Mouse (Mus musculus) hindbrain, embryonic 13.5 days (tissue): ENCODE results near the gene Gm10382. TPM values are rescaled to one million over a fixed set of nuclear protein-coding genes. Genes with fewer than 3 reads are reported as not detected.
A peak's percentile ranks its signal among the peaks of the same experiment; 100 is the strongest.

Experiments
- ATAC-seq: fragments of 200-750 bp; cut with Nextera tagmentation; 2 replicates; pipeline ENCODE4 v1.8.0; 2017; ENCODE audit warnings: moderate TSS enrichment; ENCODE audit not compliant: low FRiP score
- H3K27ac ChIP-seq: fragments of 300-500 bp; sonication (generic); 2 replicates; pipeline ENCODE4 v1.5.1; 2015; ENCODE audit warnings: inconsistent platforms, mild to moderate bottlenecking, moderate library complexity
- H3K27me3 ChIP-seq: fragments of 300-500 bp; sonication (generic); 2 replicates; pipeline ENCODE4 v1.6.1; 2015; ENCODE audit warnings: mild to moderate bottlenecking, inconsistent platforms
- H3K36me3 ChIP-seq: fragments of 300-500 bp; sonication (generic); 2 replicates; pipeline ENCODE4 v1.6.1; 2015; ENCODE audit warnings: mild to moderate bottlenecking, inconsistent platforms
- H3K4me1 ChIP-seq: fragments of 300-500 bp; sonication (generic); replicated peaks from 2 replicates; pipeline ENCODE4 v1.6.1; 2015; ENCODE audit warnings: inconsistent platforms
- H3K4me2 ChIP-seq: fragments of 300-500 bp; sonication (generic); 2 replicates; pipeline ENCODE4 v1.6.1; 2015; ENCODE audit warnings: inconsistent platforms, mild to moderate bottlenecking, moderate library complexity
- H3K4me3 ChIP-seq: fragments of 300-500 bp; sonication (generic); 2 replicates; pipeline ENCODE4 v1.5.1; 2015; ENCODE audit warnings: mild to moderate bottlenecking, inconsistent platforms
- H3K9ac ChIP-seq: fragments of 300-500 bp; sonication (generic); 2 replicates; pipeline ENCODE4 v1.6.1; 2015; ENCODE audit warnings: mild to moderate bottlenecking, inconsistent platforms
- H3K9me3 ChIP-seq: fragments of 300-500 bp; sonication (generic); 2 replicates; pipeline ENCODE4 v1.6.1; 2016; ENCODE audit warnings: inconsistent platforms
- WGBS: fragments of 180-500 bp; shearing (Covaris S2); methylation state at CpG from one replicate; pipeline ENCODE4 v1.1.7; 2015; 5-methylcytosine and 5-hydroxymethylcytosine counted together
- polyA plus RNA-seq: library from polyadenylated mRNA; unstranded; fragments of >200 nt; fragmentation: Nextera tagmentation; extraction: Ambion mirVana; gene quantifications from 2 replicates; pipeline ENCODE4 v1.2.1, GENCODE M21; 2015

Gm10382 gene
- polyA plus RNA-seq, 1 experiment from 2014 or later: 0.55 TPM

- no peak for ATAC-seq
- H3K27ac ChIP-seq: no peak overlapping the region; the same call in 1 of the 2 replicates
- WGBS: 12% methylated on average over 31 of the region's 31 CpGs
Observed at GRCm38 (mm10) chr5:125403481-125404465, 14.7 kb downstream of the Gm10382 start.

GRCm38 (mm10) chr5:125404536-125404902 is 15.4 kb downstream of the Gm10382 start:
- Histone ChIP-seq H3K4me3 (peak overlapping the region; percentile 56), H3K27me3 (peaks cover 3% of the 10 kb centered on the region; the same call in 1 of the 2 replicates), H3K9me3 (no peaks in the 10 kb centered on the region), H3K36me3 (no peaks in the 10 kb centered on the region), H3K9ac (peak overlapping the region; percentile 71), H3K4me1 (peaks cover 17% of the 10 kb centered on the region), H3K4me2 (peak overlapping the region; percentile 69), H3K27ac (peak overlapping the region; percentile 95)
- 3% methylated on average over 7 of the region's 7 CpGs for WGBS
- ATAC-seq: no peak

More at GRCm38 (mm10) chr5:125403481-125404465, 14.7 kb downstream of the Gm10382 start:
- Histone ChIP-seq H3K4me3 (peak overlapping the region; percentile 39), H3K27me3 (peaks cover 3% of the 10 kb centered on the region; the same call in 1 of the 2 replicates), H3K36me3 (no peaks in the 10 kb centered on the region), H3K9me3 (no peaks in the 10 kb centered on the region), H3K9ac (peak overlapping the region; percentile 66), H3K4me1 (peaks cover 17% of the 10 kb centered on the region), H3K4me2 (peak overlapping the region; percentile 69)

DNA sequence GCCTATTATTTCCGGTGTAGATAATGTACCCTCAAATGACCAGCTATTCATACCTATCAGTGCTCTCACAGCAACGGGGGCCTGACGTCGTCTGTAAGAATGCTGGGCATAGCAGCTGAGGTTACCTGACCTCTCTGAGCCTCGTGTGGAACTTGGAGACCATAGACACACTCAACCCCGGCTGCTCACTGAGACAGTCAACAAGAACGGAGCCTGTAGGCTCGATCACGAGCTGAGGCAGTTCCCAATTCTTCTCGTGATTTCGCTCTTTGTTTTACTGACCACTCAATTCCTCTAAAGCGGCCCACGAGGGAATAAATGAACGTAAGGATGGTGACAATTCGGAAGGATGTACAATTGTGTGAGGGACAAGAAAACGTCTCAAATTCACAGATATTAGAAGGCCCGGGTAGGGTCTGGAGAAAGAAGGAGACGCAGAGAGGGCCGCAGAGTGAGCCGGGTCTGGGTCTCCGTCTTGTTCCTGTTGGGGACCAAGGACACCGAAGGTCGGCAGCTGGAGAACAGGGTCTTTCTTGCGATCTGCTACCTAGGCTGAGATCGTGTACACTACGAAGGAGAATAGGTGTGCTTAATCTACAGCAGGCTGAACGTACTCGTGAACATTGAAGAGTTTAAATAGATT is 15.9 kb downstream of the Gm10382 start:
- Histone ChIP-seq H3K4me3 (peak overlapping the region; percentile 56), H3K27me3 (peaks cover 3% of the 10 kb centered on the region; the same call in 1 of the 2 replicates), H3K36me3 (no peaks in the 10 kb centered on the region), H3K9me3 (no peaks in the 10 kb centered on the region), H3K9ac (peak overlapping the region; percentile 71), H3K4me1 (peaks cover 22% of the 10 kb centered on the region), H3K4me2 (peak overlapping the region; percentile 69), H3K27ac (peak overlapping the region; percentile 95)
- WGBS: under 1% methylated on average over 28 of the region's 28 CpGs
- ATAC-seq: 0 out of 2 replicates have a peak, but pooled peaks have one; percentile 32

DNA sequence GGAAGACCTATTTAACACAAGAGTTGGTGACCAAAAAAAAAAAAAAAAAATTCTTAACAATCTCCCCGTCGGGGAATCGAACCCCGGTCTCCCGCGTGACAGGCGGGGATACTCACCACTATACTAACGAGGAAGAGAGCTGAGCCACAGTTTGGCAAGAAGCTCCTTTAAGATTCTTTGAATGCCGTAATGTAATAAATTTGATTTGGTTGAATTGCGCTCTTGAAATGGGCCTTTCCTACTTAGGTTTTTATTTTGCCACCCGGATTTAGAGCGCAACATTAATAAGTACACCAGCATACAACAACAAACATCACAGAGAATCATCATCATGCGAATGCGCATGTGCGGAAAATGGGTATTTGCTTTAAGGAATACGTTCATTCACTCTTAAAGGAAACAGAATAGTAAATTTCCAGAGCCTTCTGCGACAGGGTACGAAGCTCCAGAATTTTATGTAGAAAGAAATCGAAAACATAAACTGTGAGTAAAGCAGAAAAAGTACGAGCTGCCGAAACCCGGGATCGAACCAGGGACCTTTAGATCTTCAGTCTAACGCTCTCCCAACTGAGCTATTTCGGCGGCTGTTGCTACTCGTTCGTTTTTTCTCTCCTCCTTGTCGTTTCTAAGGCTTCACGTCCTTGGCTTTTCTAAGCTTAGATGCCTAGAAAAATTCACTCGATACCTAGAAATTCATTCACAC is 16.6 kb downstream of the Gm10382 start:
- ATAC-seq: peak; percentile 70
- Histone ChIP-seq H3K9ac (peak overlapping the region; percentile 81), H3K4me3 (peak overlapping the region; percentile 56), H3K4me1 (peaks cover 25% of the 10 kb centered on the region), H3K9me3 (no peaks in the 10 kb centered on the region), H3K27me3 (peaks cover 3% of the 10 kb centered on the region; the same call in 1 of the 2 replicates), H3K36me3 (no peaks in the 10 kb centered on the region), H3K27ac (peak overlapping the region; percentile 95), H3K4me2 (peak overlapping the region; percentile 69)
- under 1% methylated on average over 31 of the region's 31 CpGs for WGBS

DNA sequence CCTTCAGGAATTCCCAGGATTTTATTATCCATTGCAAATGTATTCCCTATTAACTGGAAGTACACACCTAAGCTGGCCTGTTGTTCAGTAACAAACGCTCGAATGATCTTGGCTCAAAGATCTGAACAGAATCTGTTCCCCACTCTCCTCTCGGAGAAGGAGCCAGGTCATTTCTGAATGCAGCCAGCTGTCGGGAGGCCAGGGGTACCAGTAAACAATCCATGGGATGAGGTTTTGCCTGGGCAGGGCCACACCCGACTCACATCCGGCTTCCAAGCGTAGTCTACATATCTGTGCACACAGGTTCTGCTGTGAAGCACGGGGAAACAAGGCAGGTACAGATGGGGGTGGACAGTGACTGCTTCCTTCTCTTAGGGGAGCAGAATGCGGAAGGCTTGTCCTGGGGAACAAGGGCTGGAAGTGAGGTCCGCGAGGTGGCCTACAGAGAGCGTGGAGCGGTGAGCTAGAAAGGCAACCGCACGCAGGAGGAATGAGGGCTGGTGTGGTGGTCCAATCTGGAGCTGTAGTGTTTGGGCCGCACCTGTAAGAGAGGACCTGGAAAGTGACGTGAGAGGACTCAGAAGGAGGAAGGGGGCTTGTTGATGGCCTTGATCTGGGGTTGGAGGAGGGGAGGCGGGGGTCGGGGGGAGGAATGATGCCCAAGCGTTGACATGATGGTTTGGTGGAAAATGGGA is 17.3 kb downstream of the Gm10382 start:
- peak overlapping the region; percentile 67 for H3K4me2 ChIP-seq
- peaks cover 3% of the 10 kb centered on the region; the same call in 1 of the 2 replicates for H3K27me3 ChIP-seq
- 2% methylated on average over 20 of the region's 20 CpGs for WGBS
- peak overlapping the region; percentile 95 for H3K27ac ChIP-seq
- H3K9me3 ChIP-seq: no peaks in the 10 kb centered on the region
- peak; percentile 46 for ATAC-seq
- no peaks in the 10 kb centered on the region for H3K36me3 ChIP-seq
- peaks cover 25% of the 10 kb centered on the region for H3K4me1 ChIP-seq
- H3K4me3 ChIP-seq: peak overlapping the region; percentile 56
- H3K9ac ChIP-seq: peak overlapping the region; percentile 81

DNA sequence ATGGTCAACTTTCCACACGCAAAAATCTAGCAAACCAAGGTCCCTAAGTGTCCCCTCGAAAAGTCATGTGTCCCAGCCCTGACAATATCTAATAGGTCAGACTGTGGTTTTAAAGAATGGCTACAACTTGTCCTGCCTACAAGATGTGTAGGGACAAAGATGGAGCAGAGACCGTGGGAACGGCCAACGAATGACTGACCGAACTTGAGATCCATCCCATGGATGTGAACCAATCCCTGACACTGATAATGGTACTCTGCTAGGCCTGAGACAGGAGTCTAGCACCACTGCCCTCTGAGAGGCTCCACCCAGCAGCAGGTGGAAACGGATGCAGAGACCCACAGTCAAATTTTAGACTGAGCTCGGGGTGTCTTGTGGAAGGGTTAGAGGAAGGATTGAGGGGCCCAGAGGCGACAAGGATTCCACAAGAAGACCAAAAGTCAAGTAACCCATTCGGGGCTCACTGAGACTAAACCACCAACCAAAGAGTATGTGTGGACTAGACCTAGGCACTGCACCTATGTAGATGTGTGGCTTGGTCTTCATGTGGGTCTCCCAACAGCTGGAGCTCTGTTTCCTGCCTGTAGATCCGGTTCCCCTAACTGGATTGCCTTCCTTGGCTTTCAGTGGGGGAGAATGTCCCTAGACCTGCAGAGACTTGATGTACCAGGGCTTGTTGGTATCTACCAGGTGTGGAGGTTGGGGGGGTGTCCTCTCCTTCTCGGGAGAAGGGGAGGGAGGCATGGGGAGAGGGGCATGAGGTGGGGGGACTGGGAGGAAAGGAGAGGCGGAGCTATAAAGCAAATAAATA is 18.1 kb downstream of the Gm10382 start:
- H3K4me3 ChIP-seq: peak overlapping the region; percentile 56
- H3K27me3 ChIP-seq: peaks cover 3% of the 10 kb centered on the region; the same call in 1 of the 2 replicates
- no peaks in the 10 kb centered on the region for H3K36me3 ChIP-seq
- no peaks in the 10 kb centered on the region for H3K9me3 ChIP-seq
- peaks cover 25% of the 10 kb centered on the region for H3K4me1 ChIP-seq
- 61% methylated on average over 13 of the region's 13 CpGs for WGBS
- H3K4me2 ChIP-seq: peak overlapping the region; percentile 67
- H3K9ac ChIP-seq: peak overlapping the region; percentile 81
- ATAC-seq: no peak
- peak overlapping the region; percentile 95 for H3K27ac ChIP-seq

DNA sequence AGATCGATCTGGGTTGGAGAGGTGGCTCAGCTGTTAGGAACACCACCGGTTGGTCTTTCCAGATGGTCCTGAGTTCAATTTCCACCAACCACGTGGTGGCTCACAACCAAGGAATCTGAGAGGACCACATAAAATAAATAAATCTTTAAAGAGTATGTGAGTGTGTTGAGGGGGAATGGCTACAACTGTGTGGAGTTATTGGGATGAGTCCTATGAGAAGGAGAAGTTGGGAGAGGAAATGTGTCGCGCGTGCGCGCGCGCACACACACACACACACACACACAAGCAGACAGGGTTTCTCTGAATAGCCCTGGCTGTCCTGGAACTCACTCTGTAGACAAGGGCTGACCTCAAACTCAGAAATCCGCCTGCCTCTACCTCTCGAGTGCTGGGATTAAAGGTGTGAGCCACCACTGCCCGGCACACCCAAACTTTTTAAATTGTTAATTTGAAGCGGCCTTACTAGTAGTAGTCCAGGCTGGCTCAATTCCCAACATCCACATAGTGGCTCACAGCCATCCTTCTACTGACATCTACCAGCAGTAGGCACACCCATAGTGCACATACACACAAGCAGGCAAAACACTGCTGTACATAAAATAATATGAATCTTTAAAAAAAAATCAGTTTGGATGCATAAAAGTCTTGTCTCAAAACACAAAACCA is 18.9 kb downstream of the Gm10382 start:
- no peak overlapping the region for H3K4me3 ChIP-seq
- H3K9me3 ChIP-seq: no peaks in the 10 kb centered on the region
- H3K27me3 ChIP-seq: peaks cover 1% of the 10 kb centered on the region; the same call in 1 of the 2 replicates
- H3K36me3 ChIP-seq: peaks cover 1% of the 10 kb centered on the region; the same call in 1 of the 2 replicates
- no peak overlapping the region for H3K9ac ChIP-seq
- ATAC-seq: no peak
- WGBS: 66% methylated on average over 14 of the region's 14 CpGs
- H3K4me2 ChIP-seq: no peak overlapping the region
- peaks cover 25% of the 10 kb centered on the region for H3K4me1 ChIP-seq
- no peak overlapping the region for H3K27ac ChIP-seq

DNA sequence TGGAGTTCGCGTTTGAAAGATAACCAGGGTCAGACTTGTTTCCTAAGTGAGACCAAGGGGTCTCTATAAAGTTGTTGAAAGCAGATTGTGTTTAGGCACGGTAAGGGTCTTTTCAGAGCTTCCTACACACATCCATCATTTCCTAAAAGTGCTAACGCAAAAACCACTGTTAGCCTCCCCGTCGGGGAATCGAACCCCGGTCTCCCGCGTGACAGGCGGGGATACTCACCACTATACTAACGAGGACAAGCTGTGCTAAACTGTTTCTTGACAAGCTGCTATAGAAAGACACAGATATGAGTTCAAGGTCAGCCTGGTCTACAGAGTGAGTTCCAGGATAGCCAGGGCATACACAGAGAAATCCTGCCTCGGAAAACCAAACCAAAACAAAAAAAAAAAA is 19.7 kb downstream of the Gm10382 start:
- Histone ChIP-seq H3K4me1 (peaks cover 25% of the 10 kb centered on the region), H3K4me3 (peak overlapping the region; percentile 29), H3K9me3 (no peaks in the 10 kb centered on the region), H3K27ac (peak overlapping the region; percentile 23; the same call in 1 of the 2 replicates), H3K36me3 (peaks cover 9% of the 10 kb centered on the region), H3K4me2 (peak overlapping the region; percentile 40), H3K9ac (no peak overlapping the region), H3K27me3 (no peaks in the 10 kb centered on the region)
- WGBS: under 1% methylated on average over 13 of the region's 13 CpGs
- peak; percentile 13; the same call in 1 of the 2 replicates for ATAC-seq

DNA sequence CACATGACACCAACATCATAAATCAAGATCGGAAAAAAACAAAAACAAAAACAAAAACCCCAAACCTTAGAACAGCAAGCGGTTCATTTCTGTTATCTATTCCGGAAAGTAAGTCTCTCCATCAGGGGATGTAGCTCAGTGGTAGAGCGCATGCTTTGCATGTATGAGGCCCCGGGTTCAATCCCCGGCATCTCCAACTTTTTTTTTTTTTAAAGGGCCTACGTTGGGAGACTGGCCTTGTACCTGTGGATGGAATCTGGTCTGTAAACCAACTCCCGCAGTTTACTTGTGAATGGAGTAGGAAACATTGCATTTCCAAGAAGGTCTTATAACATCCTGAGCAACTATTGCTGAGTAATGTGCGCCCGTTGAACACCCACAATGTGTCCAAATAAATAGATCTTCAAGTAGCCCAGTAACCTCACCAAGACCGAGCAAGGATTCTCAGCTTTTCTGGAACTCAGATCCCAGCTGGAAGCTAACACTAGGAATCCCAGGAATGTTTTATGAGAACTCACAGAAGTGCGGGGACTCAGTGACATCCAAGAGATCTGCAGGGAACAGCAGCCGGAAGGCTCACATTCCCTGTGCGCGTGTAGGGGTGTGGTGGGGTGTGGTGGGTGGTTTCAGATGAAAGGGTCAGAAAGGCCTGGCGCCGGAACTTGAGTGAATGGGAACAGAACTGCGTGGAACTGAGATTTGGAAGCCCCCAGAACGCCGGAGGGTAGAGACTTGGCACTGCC is 20.4 kb downstream of the Gm10382 start:
- Histone ChIP-seq H3K4me1 (peaks cover 24% of the 10 kb centered on the region), H3K27me3 (no peaks in the 10 kb centered on the region), H3K36me3 (peaks cover 15% of the 10 kb centered on the region), H3K4me3 (peak overlapping the region; percentile 29), H3K27ac (no peak overlapping the region; the same call in 1 of the 2 replicates), H3K9me3 (no peaks in the 10 kb centered on the region), H3K9ac (no peak overlapping the region), H3K4me2 (peak overlapping the region; percentile 40)
- WGBS: 8% methylated on average over 20 of the region's 20 CpGs
- no peak for ATAC-seq
